10 mouse cellular contexts compared by ENCODE assay signal in genomic region chr17:27011998-27012672, GRCm38 (mm10). TPM values are rescaled to one million over a fixed set of nuclear protein-coding genes. Genes with fewer than 3 reads are reported as not detected.
DNase-seq lines count a peak whose midpoint lies in the region; ATAC-seq and TF ChIP-seq lines count a peak whose summit lies in the region.
"Had no signal": no experiment of that assay in that cellular context is flagged by ENCODE, and none has a peak within 500 bp of the region (broad histone marks: within the 10 kb centered on the region; RNA-seq: fewer than 3 reads in every experiment).

No protein-coding gene starts in this region.

- no peak overlapping the region for H3K9ac ChIP-seq in forebrain, embryonic 11.5 days (ENCODE audit: low read length)

- no peaks in the 10 kb centered on the region for H3K36me3 ChIP-seq in G1E (replicated peaks)
- no peaks in the 10 kb centered on the region for H3K36me3 ChIP-seq in forebrain, embryonic 11.5 days (ENCODE audit: control insufficient read depth, insufficient read depth, low read length)

- no peak for TF ChIP-seq CTCF in G1E (IDR thresholded peaks at IDR 0.05; ENCODE audit: low read depth, low read length)

- peaks cover 17% of the 10 kb centered on the region for H3K4me1 ChIP-seq in G1E (ENCODE audit: insufficient read depth, low read depth, low read length)
- no peaks in the 10 kb centered on the region for H3K4me1 ChIP-seq in forebrain, embryonic 11.5 days (replicated peaks; ENCODE audit: control insufficient read depth, insufficient read depth, low read length)

- intact Hi-C loops in heart, postnatal 25 days (cut with DNase I), result no loop called here
- intact Hi-C loops in gastrocnemius, postnatal 14 days (cut with DNase I; ENCODE audit: low total_unique reads), result no loop called here

- no peak overlapping the region for H3K27ac ChIP-seq in forebrain, embryonic 11.5 days (ENCODE audit: low read depth, low read length)

- ATAC-seq in G1E (ENCODE audit: extremely low read depth, insufficient number of reproducible peaks, low FRiP score, poor library complexity, severe bottlenecking), result peak; percentile 88
- ATAC-seq in forebrain, embryonic 11.5 days (replicated peaks; ENCODE audit: low FRiP score), result no peak
- ATAC-seq: Patski had no signal

- 69% methylated on average over 14 of the region's 14 CpGs for WGBS in forebrain, embryonic 11.5 days

- H3K9me3 ChIP-seq in G1E (replicated peaks), result no peaks in the 10 kb centered on the region
- no peaks in the 10 kb centered on the region for H3K9me3 ChIP-seq in forebrain, embryonic 11.5 days (ENCODE audit: control insufficient read depth, low read length)

- H3K27me3 ChIP-seq in G1E (ENCODE audit: insufficient read depth, low read length), result peaks cover 14% of the 10 kb centered on the region
- H3K27me3 ChIP-seq in forebrain, embryonic 11.5 days (ENCODE audit: control insufficient read depth, insufficient read depth, low read length), result no peaks in the 10 kb centered on the region
- H3K27me3 ChIP-seq: Patski had no signal

- DNase-seq in heart, adult 11 months, result peak; percentile 96
- no peak for DNase-seq in heart, postnatal 25 days (ENCODE audit: low spot score)
- peak; percentile 77 for DNase-seq in G1E (ENCODE audit: low spot score)
- peak; percentile 71 for DNase-seq in liver
- DNase-seq in spleen, adult 18-20 months, result peak; percentile 59 to 64
- no peak for DNase-seq in gastrocnemius, postnatal 14 days
- DNase-seq in forebrain, embryonic 11.5 days (ENCODE audit: low spot score), result no peak
- no peak for DNase-seq in cerebellum, postnatal 4 days (ENCODE audit: low spot score in 2 of 2)
- DNase-seq: midbrain, embryonic 14.5 days had no signal

- H3K4me3 ChIP-seq in G1E (ENCODE audit: low read depth, low read length), result peak overlapping the region; percentile 10; the same call in 1 of the 2 replicates
- H3K4me3 ChIP-seq in forebrain, embryonic 11.5 days (ENCODE audit: low read depth, low read length), result no peak overlapping the region

- no peak overlapping the region for H3K4me2 ChIP-seq in forebrain, embryonic 11.5 days (ENCODE audit: low read depth, low read length, severe bottlenecking)

RNA-seq across cellular contexts. Expression of gene Bak1, which starts 16.7 kb away (rescaled TPM):
- total RNA-seq in heart, postnatal 25 days (2021), result 10 to 100 TPM; 18.2 to 24.2 TPM
- 231 and 242 TPM in 2 replicates for total RNA-seq in G1E (2014; fragmentation: Nextera tagmentation)
- 57.5 and 64.5 TPM in 2 replicates for total RNA-seq in G1E (2017)
- polyA plus RNA-seq in G1E (2012), result 222 and 227 TPM in 2 replicates
- total RNA-seq in gastrocnemius, postnatal 14 days (2021), result 10 to 100 TPM; 24.7 to 27.9 TPM
- polyA plus RNA-seq in forebrain, embryonic 11.5 days (2014; fragmentation: Nextera tagmentation; extraction: Ambion mirVana), result 6.6 and 7.6 TPM in 2 replicates

RNA-seq across cellular contexts. Expression of gene Zbtb9, which starts 39.2 kb away (rescaled TPM):
- 1 to 10 TPM; 2.9 to 3.8 TPM for total RNA-seq in heart, postnatal 25 days (2021)
- 3.6 and 4.4 TPM in 2 replicates for total RNA-seq in G1E (2014; fragmentation: Nextera tagmentation)
- 25.6 and 27.5 TPM in 2 replicates for total RNA-seq in G1E (2017)
- 10.9 and 11.1 TPM in 2 replicates for polyA plus RNA-seq in G1E (2012)
- 1 to 10 TPM; 1.6 to 2.6 TPM for total RNA-seq in gastrocnemius, postnatal 14 days (2021)
- polyA plus RNA-seq in forebrain, embryonic 11.5 days (2014; fragmentation: Nextera tagmentation; extraction: Ambion mirVana), result 13.7 and 13.9 TPM in 2 replicates

RNA-seq across cellular contexts. Expression of gene Itpr3, which starts 45.0 kb away (rescaled TPM):
- 1 to 10 TPM; 4.6 to 6.8 TPM for total RNA-seq in heart, postnatal 25 days (2021)
- total RNA-seq in G1E (2014; fragmentation: Nextera tagmentation), result 2.7 and 3.2 TPM in 2 replicates
- total RNA-seq in G1E (2017), result 6.9 and 7.1 TPM in 2 replicates
- 4.7 and 4.9 TPM in 2 replicates for polyA plus RNA-seq in G1E (2012)
- 1 to 10 TPM; 4.2 to 5.7 TPM for total RNA-seq in gastrocnemius, postnatal 14 days (2021)
- polyA plus RNA-seq in forebrain, embryonic 11.5 days (2014; fragmentation: Nextera tagmentation; extraction: Ambion mirVana), result 1.7 and 2.2 TPM in 2 replicates

Comparison
In these comparisons a context has a peak if more than half of its experiments do, and no peak if none do; other contexts are left out.
1. DNase-seq: peak in heart, adult 11 months (single experiment), G1E (single experiment), liver (single experiment) and spleen, adult 18-20 months (2 of 2); none in heart, postnatal 25 days (single experiment), gastrocnemius, postnatal 14 days (single experiment), forebrain, embryonic 11.5 days (single experiment) and cerebellum, postnatal 4 days (0 of 2).